Mouse (Mus musculus) kidney, adult 2 months (tissue): ENCODE results near the gene Syne2. TPM values are rescaled to one million over a fixed set of nuclear protein-coding genes. Genes with fewer than 3 reads are reported as not detected.

Experiments
- DNase-seq: peaks from one replicate; pipeline ENCODE4 v3.0.0; 2021
- H3K27ac ChIP-seq: fragments of 200-500 bp; 2 replicates; pipeline ENCODE4 v1.5.1; 2012; ENCODE audit warnings: low read depth, low read length, control low read depth, inconsistent platforms; ENCODE audit not compliant: insufficient read depth
- H3K27me3 ChIP-seq: fragments of 200-500 bp; replicated peaks from 2 replicates; pipeline ENCODE4 v1.6.1; 2012; ENCODE audit warnings: mild to moderate bottlenecking, moderate library complexity, low read length, inconsistent platforms; ENCODE audit not compliant: control insufficient read depth, insufficient read depth
- H3K36me3 ChIP-seq: fragments of 200-500 bp; 2 replicates; pipeline ENCODE4 v1.6.1; 2012; ENCODE audit warnings: mild to moderate bottlenecking, moderate library complexity, low read length, inconsistent platforms; ENCODE audit not compliant: control insufficient read depth, insufficient read depth
- H3K4me1 ChIP-seq: fragments of 200-500 bp; 2 replicates; pipeline ENCODE4 v1.6.1; 2011; ENCODE audit warnings: low read length; ENCODE audit not compliant: control insufficient read depth, insufficient read depth
- H3K4me3 ChIP-seq: fragments of 200-500 bp; 2 replicates; pipeline ENCODE4 v1.5.1; 2011; ENCODE audit warnings: mild to moderate bottlenecking, low read depth, low read length, control low read depth; ENCODE audit not compliant: insufficient read depth
- CTCF ChIP-seq: fragments of 200-500 bp; conservative IDR thresholded peaks from 2 replicates; pipeline ENCODE4 v1.5.1; 2011; ENCODE audit warnings: low read depth, mild to moderate bottlenecking, control low read depth, low read length, moderate library complexity, mixed read lengths; ENCODE audit not compliant: insufficient read depth, insufficient read length
- POLR2A ChIP-seq: fragments of 200-500 bp; IDR thresholded peaks from one replicate; pipeline ENCODE4 v1.6.1; 2011; ENCODE audit warnings: low read depth, low read length, control low read depth
- WGBS: fragments of 180-500 bp; shearing (Covaris S2); methylation state at CpG from one replicate; pipeline ENCODE4 v1.1.7; 2018; 5-methylcytosine and 5-hydroxymethylcytosine counted together
- polyA plus RNA-seq: library from polyadenylated mRNA; depleted of rRNA; stranded (reverse); fragments of >200 nt; gene quantifications from 2 replicates; pipeline ENCODE4 v1.2.3, GENCODE M21; 2012

The Syne2 gene
- polyA plus RNA-seq, 1 experiment = 54.5 TPM

DNA sequence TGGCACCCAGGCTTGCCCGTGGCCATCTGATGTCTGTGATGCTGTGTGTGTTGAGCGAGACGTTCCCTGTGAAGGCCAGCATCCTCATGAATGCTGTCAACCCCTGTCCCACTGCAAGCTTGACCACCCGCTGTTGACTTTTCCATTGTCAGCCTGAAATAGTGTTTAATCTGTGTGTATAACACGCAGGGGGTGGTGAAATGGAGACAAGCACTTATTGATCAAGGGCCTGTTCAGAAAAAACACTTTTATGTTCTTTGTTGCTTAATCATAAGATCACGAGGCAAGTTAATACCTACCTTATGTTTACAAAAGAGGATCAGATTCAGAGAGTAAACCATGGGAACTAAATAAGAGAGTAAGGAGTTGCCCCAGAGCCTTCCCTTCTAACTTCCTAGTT, 191.1 kb downstream of the Syne2 start:
- TF ChIP-seq CTCF (no peak), POLR2A (no peak)
- no peak overlapping the region for H3K27ac ChIP-seq
- H3K4me3 ChIP-seq = no peak overlapping the region
- H3K36me3 ChIP-seq = peaks cover 8% of the 10 kb centered on the region
- H3K4me1 ChIP-seq = no peaks in the 10 kb centered on the region; the same call in 1 of the 2 replicates
- 85% methylated on average over 6 of the region's 6 CpGs for WGBS
- H3K27me3 ChIP-seq = no peaks in the 10 kb centered on the region
- DNase-seq = no peak

DNA sequence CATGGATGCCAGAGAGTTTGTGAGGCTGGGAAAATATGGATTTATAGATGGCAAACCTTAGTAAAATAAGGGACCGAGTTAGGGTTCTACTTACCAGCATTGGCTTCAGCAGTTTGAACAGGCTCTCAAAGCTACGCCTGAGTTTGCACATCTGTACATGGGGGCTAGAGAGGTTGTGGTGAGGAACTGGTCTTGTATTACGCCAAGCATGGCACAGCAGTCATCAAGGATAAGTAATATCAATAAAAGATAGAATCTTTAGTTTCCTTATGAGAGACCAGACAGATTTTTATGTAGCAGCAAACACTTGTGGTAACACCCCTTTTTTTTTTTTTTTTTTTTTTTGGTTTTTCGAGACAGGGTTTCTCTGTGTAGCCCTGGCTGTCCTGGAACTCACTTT, 194.9 kb downstream of the Syne2 start:
- Histone ChIP-seq H3K36me3 (peaks cover 8% of the 10 kb centered on the region), H3K4me1 (no peaks in the 10 kb centered on the region), H3K4me3 (no peak overlapping the region), H3K27ac (no peak overlapping the region), H3K27me3 (no peaks in the 10 kb centered on the region)
- DNase-seq = no peak
- TF ChIP-seq CTCF = no peak
- no peak for TF ChIP-seq POLR2A
- 92% methylated on average over 3 of the region's 4 CpGs for WGBS

DNA sequence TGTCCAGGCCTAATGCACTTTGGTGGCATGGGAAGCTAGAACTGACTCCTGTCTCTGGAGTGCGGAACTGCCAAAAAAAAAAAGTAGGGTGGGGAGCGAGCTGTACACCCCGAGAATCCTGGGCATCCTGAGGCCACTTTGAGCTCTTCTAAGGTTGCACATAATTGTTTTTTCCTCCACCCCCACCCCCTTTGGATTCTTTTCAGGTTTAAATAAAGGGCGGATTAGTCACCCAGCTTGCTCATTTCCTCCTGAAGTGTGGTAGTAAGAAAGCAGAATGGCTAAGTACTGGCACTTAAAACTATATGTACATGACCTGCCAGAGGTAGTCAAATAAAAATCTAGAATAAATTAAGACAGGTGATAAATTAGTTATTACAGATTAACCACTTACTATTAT, 195.5 kb downstream of the Syne2 start:
- no peak for DNase-seq
- Histone ChIP-seq H3K27ac (no peak overlapping the region), H3K4me1 (no peaks in the 10 kb centered on the region), H3K36me3 (peaks cover 7% of the 10 kb centered on the region), H3K27me3 (no peaks in the 10 kb centered on the region), H3K4me3 (no peak overlapping the region)
- TF ChIP-seq POLR2A (no peak), CTCF (no peak)
- 69% methylated on average over 4 of the region's 4 CpGs for WGBS

DNA sequence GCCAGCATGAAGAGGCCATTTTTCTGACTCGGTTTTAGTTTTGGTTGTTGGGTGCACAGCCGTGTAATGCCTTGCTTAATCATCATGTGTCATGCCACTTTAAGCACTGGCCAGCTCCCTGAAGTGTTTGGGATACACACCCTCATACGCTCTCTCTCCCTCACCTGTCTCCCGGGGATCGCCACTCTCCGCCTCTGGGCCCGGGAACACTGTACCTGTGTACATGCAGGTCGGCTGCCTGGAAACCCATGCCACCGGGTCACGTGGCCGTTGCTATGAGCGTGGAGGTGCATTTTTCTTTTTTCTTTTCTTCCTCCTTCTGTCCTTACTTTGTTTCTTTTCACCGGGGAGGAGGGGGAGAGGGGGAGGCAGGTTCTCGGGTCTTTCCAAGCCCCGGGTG, 197.1 kb downstream of the Syne2 start:
- no peak for DNase-seq
- no peaks in the 10 kb centered on the region for H3K4me1 ChIP-seq
- H3K27me3 ChIP-seq = no peaks in the 10 kb centered on the region
- H3K27ac ChIP-seq = no peak overlapping the region
- no peak overlapping the region for H3K4me3 ChIP-seq
- 67% methylated on average over 15 of the region's 15 CpGs for WGBS
- peaks cover 6% of the 10 kb centered on the region for H3K36me3 ChIP-seq
- TF ChIP-seq POLR2A (no peak), CTCF (no peak)

DNA sequence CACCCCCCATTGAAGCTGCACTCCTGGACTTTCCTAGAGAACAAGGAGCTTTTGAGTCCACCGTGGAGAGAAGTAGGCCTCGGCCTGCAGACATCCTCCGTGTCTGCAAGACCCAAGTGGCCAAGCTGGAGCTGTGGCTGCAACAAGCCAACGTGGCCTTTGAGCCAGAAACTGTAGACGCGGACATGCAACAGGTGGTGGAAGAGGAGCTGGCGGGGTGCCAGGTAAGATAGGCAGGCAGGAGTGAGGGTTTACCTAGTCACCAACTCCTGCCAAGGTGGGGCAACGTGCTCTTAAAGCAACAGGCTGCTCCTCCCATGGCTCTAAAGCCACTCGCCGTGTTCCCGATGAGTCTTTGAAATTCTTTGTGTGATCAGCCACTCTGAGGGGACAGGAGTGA, 197.6 kb downstream of the Syne2 start:
- H3K27ac ChIP-seq = no peak overlapping the region
- H3K27me3 ChIP-seq = no peaks in the 10 kb centered on the region
- TF ChIP-seq CTCF (no peak), POLR2A (no peak)
- H3K36me3 ChIP-seq = peaks cover 6% of the 10 kb centered on the region
- no peaks in the 10 kb centered on the region for H3K4me1 ChIP-seq
- peak; percentile 57 for DNase-seq
- no peak overlapping the region for H3K4me3 ChIP-seq
- 54% methylated on average over 11 of the region's 11 CpGs for WGBS

DNA sequence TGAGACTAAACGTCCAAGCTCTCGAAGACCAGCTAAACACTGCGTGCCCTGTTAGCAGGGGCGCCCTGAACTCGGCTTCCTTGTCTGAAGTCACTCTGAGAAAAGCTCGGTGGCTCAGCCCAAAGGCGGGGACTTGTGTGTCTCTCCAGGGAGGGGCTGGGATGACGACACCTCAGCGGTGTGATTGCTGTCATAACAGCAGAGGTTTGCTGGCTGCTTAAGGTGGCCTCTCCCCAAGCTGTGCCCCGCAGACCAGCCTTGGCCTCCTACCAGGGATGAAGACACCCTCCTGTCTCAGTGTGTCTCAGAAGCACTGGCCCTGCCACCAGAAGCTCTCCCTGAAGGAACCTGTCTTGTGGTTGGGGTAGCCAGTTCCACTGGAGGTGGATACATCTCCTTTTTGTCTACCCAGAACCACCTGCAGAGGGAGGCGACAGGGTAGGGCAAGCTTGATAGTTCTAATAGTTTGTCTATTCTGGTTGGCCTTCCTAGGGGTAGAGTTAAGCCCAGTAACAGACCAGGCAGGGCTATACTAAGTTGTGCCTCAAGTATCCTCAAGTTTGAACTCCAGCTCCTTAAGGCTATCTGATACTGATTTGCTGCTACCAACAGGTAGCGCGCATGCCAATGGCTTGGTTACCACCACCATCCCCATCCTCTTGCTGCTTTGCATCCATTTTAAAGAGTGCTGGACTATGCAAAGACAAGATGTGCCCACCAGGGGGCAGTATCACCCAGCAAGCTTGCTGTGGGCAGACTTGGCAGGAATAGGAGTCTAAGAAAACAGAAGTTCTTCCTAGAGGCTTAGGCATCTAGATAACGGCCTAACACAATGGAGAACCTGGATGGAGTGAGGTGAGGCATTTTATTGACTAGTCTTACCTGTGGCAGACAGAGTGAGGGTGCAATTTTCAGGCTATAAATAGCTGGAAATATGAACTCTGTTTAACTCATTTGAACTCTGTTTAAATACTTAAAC, 198.5 kb downstream of the Syne2 start:
- DNase-seq = peak; percentile 61
- WGBS = 69% methylated on average over 14 of the region's 14 CpGs

DNA sequence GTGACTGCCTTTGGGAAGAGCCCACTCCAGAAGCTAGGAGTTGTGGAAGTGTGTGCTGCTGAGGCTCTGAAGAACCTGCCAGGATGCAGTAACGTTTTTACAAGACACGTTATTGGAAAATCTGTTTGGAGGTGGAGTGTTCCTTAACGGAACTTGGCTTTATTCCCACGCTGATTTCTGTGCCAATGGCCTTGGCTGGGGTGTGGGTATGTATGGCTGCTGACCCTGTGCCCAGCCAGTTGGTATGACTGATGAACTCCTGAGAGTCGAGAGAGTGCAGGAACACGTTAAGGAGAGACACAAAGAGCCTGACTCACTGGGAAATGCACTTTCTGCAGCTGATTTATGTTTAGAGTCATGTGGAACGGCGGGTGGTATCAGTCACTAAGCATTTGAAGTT, 200.7 kb downstream of the Syne2 start:
- Histone ChIP-seq H3K27me3 (no peaks in the 10 kb centered on the region), H3K4me1 (no peaks in the 10 kb centered on the region), H3K4me3 (no peak overlapping the region), H3K27ac (no peak overlapping the region), H3K36me3 (peaks cover 9% of the 10 kb centered on the region)
- TF ChIP-seq POLR2A (no peak), CTCF (no peak)
- peak; percentile 29 for DNase-seq
- WGBS = 34% methylated on average over 8 of the region's 8 CpGs

More for the DNA sequence above, 198.5 kb downstream of the Syne2 start:
- Histone ChIP-seq H3K27ac (no peak overlapping the region), H3K4me1 (no peaks in the 10 kb centered on the region), H3K4me3 (no peak overlapping the region), H3K36me3 (peaks cover 4% of the 10 kb centered on the region), H3K27me3 (no peaks in the 10 kb centered on the region)
- TF ChIP-seq CTCF (peak; percentile 83), POLR2A (no peak)
